Mouse (Mus musculus) ES-E14 (cell line): ENCODE data around the gene Riok2. TPM values are rescaled to one million over a fixed set of nuclear protein-coding genes. Genes with fewer than 3 reads are reported as not detected.
A peak's percentile ranks its signal among the peaks of the same experiment; 100 is the strongest.

Experiments used
- DNase-seq: peaks from one replicate; pipeline ENCODE4 v3.0.0-alpha.2; 2013; ENCODE audit warnings: low read depth, low spot score
- H3K27ac ChIP-seq: 2 replicates; pipeline ENCODE4 v1.5.1; 2012; ENCODE audit warnings: low read depth, mild to moderate bottlenecking, low read length, moderate library complexity, mixed read lengths; ENCODE audit not compliant: poor library complexity, insufficient read depth, severe bottlenecking
- H3K36me3 ChIP-seq: 2 replicates; pipeline ENCODE4 v1.6.1; 2012; ENCODE audit warnings: mild to moderate bottlenecking, low read length, moderate library complexity, mixed read lengths; ENCODE audit not compliant: control insufficient read depth, poor library complexity, insufficient read depth, severe bottlenecking
- H3K4me1 ChIP-seq, 2 experiments: fragments of 150-350 bp in 1 of 2; sonication (generic) in 1 of 2; 2 replicates each; pipeline ENCODE4 v1.6.1; 2012; ENCODE audit warnings: low read length in 2 of 2, mild to moderate bottlenecking in 1 of 2, mixed read lengths in 1 of 2; ENCODE audit not compliant: control insufficient read depth in 2 of 2, insufficient read depth in 2 of 2, poor library complexity in 1 of 2
- H3K4me3 ChIP-seq, 2 experiments: fragments of 150-350 bp in 1 of 2; sonication (generic) in 1 of 2; 2 replicates each; pipeline ENCODE4 v1.5.1; 2012; ENCODE audit warnings: low read length in 2 of 2, low read depth in 1 of 2, mild to moderate bottlenecking in 1 of 2, mixed read lengths in 1 of 2; ENCODE audit not compliant: insufficient read depth in 1 of 2, poor library complexity in 1 of 2, severe bottlenecking in 1 of 2
- H3K9ac ChIP-seq: 2 replicates; pipeline ENCODE4 v1.6.1; 2012; ENCODE audit warnings: low read depth, mild to moderate bottlenecking, low read length, mixed read lengths; ENCODE audit not compliant: poor library complexity, insufficient read depth, severe bottlenecking
- H3K9me3 ChIP-seq: fragments of 150-350 bp; sonication (generic); 2 replicates; pipeline ENCODE4 v1.6.1; 2012; ENCODE audit warnings: low read depth, mild to moderate bottlenecking, low read length; ENCODE audit not compliant: control insufficient read depth, insufficient read depth
- CHD2 ChIP-seq: IDR thresholded peaks from 2 replicates; pipeline ENCODE4 v1.6.1; 2014; ENCODE audit warnings: mild to moderate bottlenecking, low read depth, low read length, inconsistent platforms
- HCFC1 ChIP-seq: IDR thresholded peaks from 2 replicates; pipeline ENCODE4 v1.6.1; 2012; ENCODE audit warnings: low read length, inconsistent platforms, borderline replicate concordance; ENCODE audit not compliant: insufficient read depth
- MAFK ChIP-seq: IDR thresholded peaks from 2 replicates; pipeline ENCODE4 v1.6.1; 2014; ENCODE audit warnings: mild to moderate bottlenecking, low read depth, low read length, inconsistent platforms; ENCODE audit not compliant: insufficient read depth
- ZC3H11A ChIP-seq: IDR thresholded peaks from 2 replicates; pipeline ENCODE4 v1.6.1; 2012; ENCODE audit warnings: low read depth, mild to moderate bottlenecking, inconsistent platforms, low read length, borderline replicate concordance
- ZNF384 ChIP-seq: IDR thresholded peaks from 2 replicates; pipeline ENCODE4 v1.6.1; 2012; ENCODE audit warnings: low read depth, low read length, inconsistent platforms
- in situ Hi-C, 2 experiments: fragments of 600-800 bp; cut with MboI; formaldehyde crosslinking; loops; one replicate each; pipeline ENCODE4 v1.15.1; 2025; ENCODE audit warnings: low sequenced_read_pairs in 2 of 2, inconsistent platforms in 1 of 2; ENCODE audit not compliant: unreplicated experiment in 2 of 2
- total RNA-seq: library from RNA; depleted of rRNA; stranded (reverse); fragments of 300-350 nt; gene quantifications from 2 replicates; pipeline ENCODE4 v1.2.3, GENCODE M21; 2012

Riok2 gene
- total RNA-seq, 1 experiment = 60.6 TPM

DNA sequence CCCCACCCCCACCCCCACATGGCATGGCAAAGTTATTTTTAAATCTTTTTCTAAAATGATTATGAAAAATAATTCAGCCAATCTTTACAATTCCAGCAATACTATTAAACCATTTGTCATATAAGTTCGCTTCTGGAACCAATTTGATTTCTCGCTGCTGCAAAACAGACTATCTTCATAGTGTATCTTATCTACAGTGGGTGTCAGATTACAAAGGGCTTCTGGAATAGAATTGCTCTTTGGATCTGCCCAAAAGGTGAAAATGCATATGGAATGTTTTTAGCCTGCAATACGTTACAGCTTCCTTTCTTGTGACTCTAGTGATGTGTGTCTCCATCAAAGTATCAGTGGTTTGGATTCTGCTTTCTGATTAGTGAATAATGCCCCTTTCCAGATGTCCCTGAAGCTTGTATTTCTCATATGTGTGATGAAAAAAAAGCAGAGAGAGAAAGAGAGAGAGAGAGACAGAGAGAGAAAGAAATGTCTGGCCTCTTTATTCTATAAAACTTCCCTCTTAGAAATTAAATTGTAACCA is 29.5 kb downstream of the Riok2 start:
- H3K9ac ChIP-seq = no peak overlapping the region
- H3K4me3 ChIP-seq = no peak overlapping the region
- DNase-seq = no peak
- peaks cover 0 to 4% of the 10 kb centered on the region in 2 experiments; a peak in 1 of 4 replicates for H3K4me1 ChIP-seq
- no peaks in the 10 kb centered on the region for H3K36me3 ChIP-seq
- in situ Hi-C loops = no loop called here
- TF ChIP-seq ZC3H11A (no peak), CHD2 (no peak), MAFK (no peak), ZNF384 (no peak), HCFC1 (no peak)
- H3K27ac ChIP-seq = no peak overlapping the region
- no peaks in the 10 kb centered on the region for H3K9me3 ChIP-seq

DNA sequence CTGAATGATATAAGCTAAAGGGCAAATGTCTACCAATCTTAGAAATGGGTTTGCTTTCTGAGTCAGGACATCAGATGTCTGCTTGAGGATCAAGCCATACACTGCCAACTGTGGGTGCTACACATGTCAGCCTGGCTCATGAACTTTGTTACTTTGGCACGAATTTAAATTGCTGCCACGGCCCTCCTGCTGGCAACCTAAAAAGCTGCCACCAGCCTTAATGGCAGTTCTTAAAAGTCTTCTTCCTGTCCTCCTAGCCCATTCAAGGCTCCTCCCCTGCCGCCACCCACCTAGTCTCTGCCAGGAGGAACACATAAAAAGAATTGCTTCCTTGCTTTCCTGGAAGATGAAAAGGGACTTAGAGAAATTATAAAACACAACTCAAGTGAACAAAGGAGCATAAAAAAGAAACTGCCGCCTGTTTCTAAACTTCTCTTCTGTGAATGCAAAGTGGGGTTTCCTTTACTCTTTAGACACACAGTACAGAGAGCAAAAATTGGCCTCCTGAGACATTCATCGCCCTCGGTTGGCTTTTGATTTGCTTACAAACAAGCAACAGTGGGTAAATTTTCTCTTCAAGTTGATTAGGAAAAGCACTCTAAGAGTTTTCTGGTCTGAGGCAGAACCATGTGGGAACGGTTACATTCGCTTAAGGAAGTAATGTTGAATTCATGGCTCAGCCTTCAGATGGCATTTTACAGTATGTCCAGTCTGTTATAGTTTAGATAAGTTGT is 30.9 kb downstream of the Riok2 start:
- DNase-seq = no peak
- Histone ChIP-seq H3K36me3 (no peaks in the 10 kb centered on the region), H3K9me3 (no peaks in the 10 kb centered on the region), H3K27ac (no peak overlapping the region), H3K4me1 (peaks cover 0 to 7% of the 10 kb centered on the region in 2 experiments; a peak in 2 of 4 replicates), H3K4me3 (no peak overlapping the region), H3K9ac (no peak overlapping the region)
- TF ChIP-seq CHD2 = no peak
- TF ChIP-seq HCFC1 = no peak
- no peak for TF ChIP-seq MAFK
- no peak for TF ChIP-seq ZNF384
- TF ChIP-seq ZC3H11A = no peak
- in situ Hi-C loops = no loop called here

DNA sequence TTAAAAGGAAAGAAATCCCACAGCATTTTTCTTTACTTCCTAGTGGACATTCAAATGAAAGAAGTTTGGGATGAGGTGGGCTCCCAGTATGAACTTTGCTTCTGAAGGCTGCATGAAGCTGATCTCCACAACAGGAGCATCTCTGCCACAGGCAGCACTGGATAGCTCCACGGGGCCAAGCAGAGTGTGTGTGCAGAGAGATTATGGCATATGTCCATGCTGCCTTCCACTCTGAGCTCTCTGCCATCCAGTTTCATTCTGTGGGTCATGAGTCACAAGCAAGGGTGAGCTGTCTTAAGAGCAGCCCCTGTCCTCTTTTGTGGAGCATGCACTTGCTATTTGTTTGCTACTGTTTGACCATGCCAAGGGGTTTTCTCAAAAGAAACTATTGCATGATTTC is 31.5 kb downstream of the Riok2 start:
- H3K9ac ChIP-seq = no peak overlapping the region
- TF ChIP-seq ZNF384 = no peak
- no peak for TF ChIP-seq CHD2
- TF ChIP-seq MAFK = no peak
- no peak for TF ChIP-seq HCFC1
- TF ChIP-seq ZC3H11A = no peak
- no peaks in the 10 kb centered on the region for H3K9me3 ChIP-seq
- no peak overlapping the region for H3K4me3 ChIP-seq
- in situ Hi-C loops = no loop called here
- H3K4me1 ChIP-seq = peaks cover 0 to 7% of the 10 kb centered on the region in 2 experiments; a peak in 2 of 4 replicates
- H3K36me3 ChIP-seq = no peaks in the 10 kb centered on the region
- H3K27ac ChIP-seq = no peak overlapping the region
- no peak for DNase-seq

DNA sequence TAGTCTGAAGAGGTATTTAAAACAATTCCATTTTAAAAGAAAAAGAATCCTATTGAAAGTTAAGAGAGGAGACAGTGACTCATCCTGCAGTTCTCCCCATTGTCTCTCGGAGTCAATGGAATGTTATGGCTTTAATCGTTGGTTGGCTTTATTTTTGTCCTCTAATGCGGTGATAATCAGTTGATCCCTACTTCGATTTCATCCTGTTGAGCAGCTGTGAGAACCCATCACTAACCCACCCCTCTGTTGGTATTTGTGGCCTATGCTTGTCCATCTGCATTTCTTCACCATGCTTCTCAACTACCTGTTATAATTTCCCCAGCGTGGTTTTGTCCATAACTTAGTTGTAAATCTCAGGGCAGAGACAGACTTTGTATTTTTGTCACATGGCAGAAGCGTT is 34.0 kb downstream of the Riok2 start:
- in situ Hi-C loops = no loop called here
- TF ChIP-seq CHD2 (0 out of 2 replicates have a peak, but pooled peaks have one; percentile 30), ZC3H11A (no peak)
- no peak overlapping the region for H3K4me3 ChIP-seq
- H3K36me3 ChIP-seq = no peaks in the 10 kb centered on the region
- no peak overlapping the region for H3K9ac ChIP-seq
- peaks cover 0 to 7% of the 10 kb centered on the region in 2 experiments; a peak in 2 of 4 replicates for H3K4me1 ChIP-seq
- peak overlapping the region; percentile 28; the same call in 1 of the 2 replicates for H3K27ac ChIP-seq
- no peaks in the 10 kb centered on the region for H3K9me3 ChIP-seq
- peak; percentile 30 for DNase-seq
